Mouse (Mus musculus): Measurements from ENCODE around the gene Axl. TPM values are rescaled to one million over a fixed set of nuclear protein-coding genes. Genes with fewer than 3 reads are reported as not detected.
"Not testable (repeated sequence)": the region's sequence is repeated elsewhere in the genome, so short reads cannot be mapped to it uniquely, and the experiment has no call there.

Gene Axl
- polyA plus RNA-seq, 1 experiment from 2014 or later: 76.0 TPM

DNA sequence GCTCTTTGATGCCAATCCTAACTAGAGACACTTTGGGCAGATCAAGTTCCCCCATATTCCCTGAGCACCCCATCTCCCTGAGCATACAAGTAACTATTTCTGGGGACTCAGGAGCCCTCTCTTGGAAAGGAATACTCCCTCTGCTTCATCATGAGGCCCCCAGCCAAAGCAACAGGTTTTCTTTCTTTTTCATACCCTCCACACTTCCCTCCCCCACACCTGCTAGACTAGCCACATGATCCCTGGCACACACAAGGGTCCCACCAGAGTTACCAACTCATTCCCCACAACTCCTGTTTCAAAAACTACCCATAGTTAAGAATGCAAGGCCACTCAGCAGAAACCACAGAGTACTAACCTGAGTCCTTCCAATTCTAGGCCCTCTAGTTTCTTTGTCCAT is 35.4 kb downstream of the Axl start:
- H3K27ac ChIP-seq: no peak overlapping the region
- peaks cover 37% of the 10 kb centered on the region for H3K36me3 ChIP-seq
- no peak for ATAC-seq (ENCODE audit: insufficient number of reproducible peaks, insufficient read depth, low FRiP score, low TSS enrichment)

GRCm38 (mm10) chr7:25746844-25747243 is 41.7 kb downstream of the Axl start:
- no peaks in the 10 kb centered on the region for H3K27me3 ChIP-seq
- 79% methylated on average over 3 of the region's 3 CpGs for WGBS
- peaks cover 3% of the 10 kb centered on the region; the same call in 1 of the 2 replicates for H3K4me1 ChIP-seq
- peaks cover 98% of the 10 kb centered on the region for H3K36me3 ChIP-seq
- H3K9ac ChIP-seq: no peak overlapping the region
- ATAC-seq (ENCODE audit: insufficient number of reproducible peaks, insufficient read depth, low FRiP score, low TSS enrichment): no peak
- H3K4me3 ChIP-seq: no peak overlapping the region
- H3K4me2 ChIP-seq (replicated peaks): no peak overlapping the region
- no peak overlapping the region for H3K27ac ChIP-seq
- H3K9me3 ChIP-seq: no peaks in the 10 kb centered on the region

More for the DNA sequence above, 35.4 kb downstream of the Axl start:
- H3K4me1 ChIP-seq: peaks cover 20% of the 10 kb centered on the region
- peak overlapping the region; percentile 86 for H3K4me2 ChIP-seq (replicated peaks)
- no peaks in the 10 kb centered on the region for H3K27me3 ChIP-seq
- H3K9ac ChIP-seq: peak overlapping the region; percentile 98
- no peaks in the 10 kb centered on the region for H3K9me3 ChIP-seq
- peak overlapping the region; percentile 94 for H3K4me3 ChIP-seq

DNA sequence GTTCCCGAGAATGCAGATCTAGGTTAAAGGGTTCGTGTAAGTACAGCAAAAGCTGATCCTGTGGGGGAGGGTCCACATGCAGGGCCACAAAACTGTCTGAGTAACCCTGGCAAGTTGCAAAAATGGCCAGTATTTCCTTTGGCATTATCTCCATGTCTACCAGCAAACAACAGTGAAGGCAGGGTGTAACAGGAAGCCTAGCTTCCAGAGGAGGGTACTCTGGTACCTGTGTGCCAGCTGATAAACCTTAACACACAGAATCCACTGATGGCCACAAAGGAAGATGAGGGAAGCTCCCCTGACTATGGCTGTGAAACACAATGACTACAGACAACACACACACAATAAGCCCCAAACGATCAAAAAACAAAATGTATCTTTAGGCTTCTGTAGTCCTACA is 50.2 kb downstream of the Axl start:
- H3K4me2 ChIP-seq (replicated peaks): no peak overlapping the region
- H3K27ac ChIP-seq: no peak overlapping the region
- no peak for ATAC-seq (ENCODE audit: insufficient number of reproducible peaks, insufficient read depth, low FRiP score, low TSS enrichment)
- no peak overlapping the region for H3K4me3 ChIP-seq
- no peaks in the 10 kb centered on the region for H3K27me3 ChIP-seq
- H3K4me1 ChIP-seq: no peaks in the 10 kb centered on the region
- WGBS: 92% methylated on average over 3 of the region's 3 CpGs
- H3K36me3 ChIP-seq: peaks cover 96% of the 10 kb centered on the region
- no peaks in the 10 kb centered on the region for H3K9me3 ChIP-seq
- no peak overlapping the region for H3K9ac ChIP-seq

GRCm38 (mm10) chr7:25736920-25737319 is 51.6 kb downstream of the Axl start:
- no peak overlapping the region for H3K27ac ChIP-seq
- no peak overlapping the region for H3K4me2 ChIP-seq (replicated peaks)
- H3K4me3 ChIP-seq: no peak overlapping the region
- no peak overlapping the region for H3K9ac ChIP-seq
- no peaks in the 10 kb centered on the region for H3K4me1 ChIP-seq
- no peaks in the 10 kb centered on the region for H3K27me3 ChIP-seq
- no peaks in the 10 kb centered on the region for H3K9me3 ChIP-seq
- 95% methylated on average over 2 of the region's 2 CpGs for WGBS
- ATAC-seq (ENCODE audit: insufficient number of reproducible peaks, insufficient read depth, low FRiP score, low TSS enrichment): no peak
- H3K36me3 ChIP-seq: peaks cover 96% of the 10 kb centered on the region

GRCm38 (mm10) chr7:25734991-25735390 is 53.5 kb downstream of the Axl start:
- 78% methylated on average over 4 of the region's 4 CpGs for WGBS
- Histone ChIP-seq H3K27me3 (no peaks in the 10 kb centered on the region), H3K9me3 (no peaks in the 10 kb centered on the region), H3K4me2 (replicated peaks) (no peak overlapping the region), H3K36me3 (peaks cover 94% of the 10 kb centered on the region), H3K4me1 (no peaks in the 10 kb centered on the region), H3K27ac (no peak overlapping the region), H3K4me3 (no peak overlapping the region), H3K9ac (no peak overlapping the region)
- ATAC-seq (ENCODE audit: insufficient number of reproducible peaks, insufficient read depth, low FRiP score, low TSS enrichment): no peak

DNA sequence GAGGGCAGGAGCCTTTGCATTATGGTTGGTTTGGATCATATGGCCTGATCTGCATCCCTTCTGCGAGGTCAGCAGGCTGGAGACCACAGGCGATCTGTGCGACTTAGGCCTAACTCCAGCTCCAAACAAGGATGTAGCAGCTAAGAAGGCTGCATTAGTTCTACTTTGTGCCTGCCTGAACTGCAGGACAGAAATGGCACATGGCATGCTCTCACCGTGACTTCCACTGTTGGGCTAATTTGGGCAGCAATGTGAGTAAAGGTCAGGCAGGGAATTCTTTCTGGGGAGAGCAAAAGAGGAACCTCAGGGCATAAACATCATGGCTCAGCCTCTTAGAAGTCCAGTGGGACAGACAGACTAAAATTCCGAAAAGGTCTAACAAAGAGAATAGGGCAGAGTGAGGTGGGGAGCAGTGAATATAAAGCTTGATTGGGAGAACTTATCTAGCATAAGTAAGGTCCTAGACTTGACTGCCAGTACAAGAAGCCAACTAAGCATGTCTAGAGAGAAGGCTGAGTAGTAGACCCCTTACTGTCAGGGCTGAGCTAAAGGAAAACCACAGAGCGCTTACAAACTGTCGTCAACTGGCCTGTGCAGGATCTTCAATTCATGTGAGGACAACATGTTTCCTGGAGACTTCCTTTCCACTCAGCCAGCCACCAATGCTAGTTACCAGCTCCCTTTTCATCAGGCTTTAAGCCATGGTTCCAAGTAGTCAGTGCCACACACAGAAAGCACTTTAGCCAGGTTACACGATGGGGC is 57.0 kb downstream of the Axl start:
- H3K4me2 ChIP-seq (replicated peaks): no peak overlapping the region
- H3K4me3 ChIP-seq: no peak overlapping the region
- no peaks in the 10 kb centered on the region for H3K9me3 ChIP-seq
- H3K36me3 ChIP-seq: peaks cover 92% of the 10 kb centered on the region
- no peak for ATAC-seq (ENCODE audit: insufficient number of reproducible peaks, insufficient read depth, low FRiP score, low TSS enrichment)
- no peak overlapping the region for H3K9ac ChIP-seq
- 88% methylated on average over 8 of the region's 8 CpGs for WGBS
- H3K27ac ChIP-seq: no peak overlapping the region
- no peaks in the 10 kb centered on the region for H3K27me3 ChIP-seq
- H3K4me1 ChIP-seq: no peaks in the 10 kb centered on the region

DNA sequence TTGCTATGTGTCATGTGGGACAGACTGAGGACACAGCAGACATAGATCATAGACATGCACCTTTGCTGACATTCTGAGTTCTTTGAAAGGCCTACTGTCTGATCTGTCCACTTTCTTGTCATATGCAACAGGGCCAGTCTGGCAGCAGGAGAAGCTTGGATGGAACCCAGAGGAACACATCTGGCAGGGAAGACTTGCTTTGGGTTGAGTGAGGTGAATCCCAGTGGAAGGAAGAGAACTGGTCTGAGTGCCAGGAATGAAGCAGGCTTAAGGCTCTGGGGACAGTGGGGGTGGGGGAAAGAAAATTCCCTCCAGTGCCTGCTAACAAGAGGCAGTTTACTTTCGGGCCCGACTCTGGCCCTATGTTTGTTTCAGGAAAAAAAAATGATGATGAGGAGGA is 58.6 kb downstream of the Axl start:
- WGBS: 94% methylated on average over 2 of the region's 2 CpGs
- no peaks in the 10 kb centered on the region for H3K4me1 ChIP-seq
- no peaks in the 10 kb centered on the region for H3K9me3 ChIP-seq
- H3K9ac ChIP-seq: no peak overlapping the region
- peaks cover 94% of the 10 kb centered on the region for H3K36me3 ChIP-seq
- H3K27ac ChIP-seq: no peak overlapping the region
- ATAC-seq (ENCODE audit: insufficient number of reproducible peaks, insufficient read depth, low FRiP score, low TSS enrichment): no peak
- no peak overlapping the region for H3K4me2 ChIP-seq (replicated peaks)
- H3K27me3 ChIP-seq: no peaks in the 10 kb centered on the region
- no peak overlapping the region for H3K4me3 ChIP-seq

GRCm38 (mm10) chr7:25729396-25729795 is 59.1 kb downstream of the Axl start:
- H3K9me3 ChIP-seq: no peaks in the 10 kb centered on the region
- no peaks in the 10 kb centered on the region for H3K27me3 ChIP-seq
- no peak overlapping the region for H3K9ac ChIP-seq
- WGBS: 48% methylated on average over 2 of the region's 2 CpGs
- H3K4me2 ChIP-seq (replicated peaks): no peak overlapping the region
- no peaks in the 10 kb centered on the region for H3K4me1 ChIP-seq
- no peak for ATAC-seq (ENCODE audit: insufficient number of reproducible peaks, insufficient read depth, low FRiP score, low TSS enrichment)
- H3K36me3 ChIP-seq: peaks cover 94% of the 10 kb centered on the region
- H3K4me3 ChIP-seq: no peak overlapping the region
- no peak overlapping the region for H3K27ac ChIP-seq

DNA sequence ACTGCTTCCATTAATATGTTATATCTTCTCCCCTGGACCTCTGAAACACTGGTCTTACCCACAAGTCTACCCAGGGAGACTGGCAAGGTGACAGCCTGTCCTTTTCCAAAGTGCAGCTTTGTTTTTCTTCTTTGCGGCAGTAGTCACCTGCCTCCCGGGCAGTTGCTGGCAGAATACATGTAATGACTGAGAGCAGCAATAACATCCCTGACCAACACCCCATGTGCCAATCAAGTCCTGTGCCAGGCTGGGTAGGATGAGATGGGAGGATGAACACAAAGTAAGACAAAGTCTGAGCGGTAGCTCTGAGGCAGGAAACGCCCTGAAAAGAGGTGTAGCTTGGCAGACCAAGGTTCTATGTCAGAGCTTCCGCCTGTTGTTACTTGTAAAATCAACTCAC is 60.7 kb downstream of the Axl start:
- Histone ChIP-seq H3K9ac (no peak overlapping the region), H3K4me1 (no peaks in the 10 kb centered on the region), H3K36me3 (peaks cover 96% of the 10 kb centered on the region), H3K27me3 (no peaks in the 10 kb centered on the region), H3K27ac (no peak overlapping the region), H3K4me2 (replicated peaks) (no peak overlapping the region), H3K4me3 (no peak overlapping the region), H3K9me3 (no peaks in the 10 kb centered on the region)
- WGBS: 92% methylated on average over 5 of the region's 5 CpGs
- ATAC-seq (ENCODE audit: insufficient number of reproducible peaks, insufficient read depth, low FRiP score, low TSS enrichment): no peak

DNA sequence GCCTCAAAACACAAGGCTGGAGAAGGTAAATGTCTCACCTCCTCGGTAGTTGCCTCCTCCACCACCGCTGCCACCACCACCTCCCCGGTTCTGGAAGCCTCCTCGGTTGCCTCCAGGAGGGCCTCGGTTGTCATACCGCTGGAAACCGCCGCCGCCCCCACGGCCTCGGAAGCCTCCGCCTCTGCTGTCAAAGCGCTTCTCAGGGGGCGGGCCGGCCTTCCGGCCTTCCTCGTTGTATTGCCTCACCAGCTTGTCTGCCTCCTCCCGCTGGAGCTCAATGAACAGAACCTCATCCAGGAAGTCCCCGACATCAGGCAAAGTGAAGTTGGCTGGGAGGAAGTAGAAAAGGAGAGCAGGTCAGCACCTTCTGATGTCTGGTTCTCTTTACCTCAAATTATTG is 62.6 kb downstream of the Axl start:
- Histone ChIP-seq H3K4me2 (replicated peaks) (no peak overlapping the region), H3K4me3 (no peak overlapping the region), H3K36me3 (peaks cover 93% of the 10 kb centered on the region), H3K9ac (no peak overlapping the region), H3K9me3 (no peaks in the 10 kb centered on the region), H3K27me3 (no peaks in the 10 kb centered on the region), H3K4me1 (no peaks in the 10 kb centered on the region), H3K27ac (no peak overlapping the region)
- 90% methylated on average over 19 of the region's 19 CpGs for WGBS
- no peak for ATAC-seq (ENCODE audit: insufficient number of reproducible peaks, insufficient read depth, low FRiP score, low TSS enrichment)

- H3K4me2 ChIP-seq (replicated peaks); H3K27me3 ChIP-seq; H3K4me3 ChIP-seq; H3K27ac ChIP-seq; H3K9me3 ChIP-seq; H3K9ac ChIP-seq; ATAC-seq (ENCODE audit: insufficient number of reproducible peaks, insufficient read depth, low FRiP score, low TSS enrichment): not testable (repeated sequence)
- peaks cover 59% of the 10 kb centered on the region for H3K36me3 ChIP-seq
- H3K4me1 ChIP-seq: peaks cover 14% of the 10 kb centered on the region
Measured at GRCm38 (mm10) chr7:25721776-25722175, 66.7 kb downstream of the Axl start.

- no peak for ATAC-seq (ENCODE audit: insufficient number of reproducible peaks, insufficient read depth, low FRiP score, low TSS enrichment)
- no peaks in the 10 kb centered on the region for H3K27me3 ChIP-seq
- no peaks in the 10 kb centered on the region for H3K9me3 ChIP-seq
- H3K36me3 ChIP-seq: peaks cover 56% of the 10 kb centered on the region
- H3K4me1 ChIP-seq: peaks cover 14% of the 10 kb centered on the region
- H3K4me2 ChIP-seq (replicated peaks): no peak overlapping the region
- no peak overlapping the region for H3K27ac ChIP-seq
- H3K4me3 ChIP-seq: no peak overlapping the region
- WGBS: 90% methylated on average over 5 of the region's 5 CpGs
- no peak overlapping the region for H3K9ac ChIP-seq
Measured at GRCm38 (mm10) chr7:25720760-25721159, 67.7 kb downstream of the Axl start.

All from embryonic facial prominence, embryonic 12.5 days (tissue).